23 mouse cellular contexts compared by ENCODE assay signal in genomic region chr12:80213810-80214209, GRCm38 (mm10). TPM values are rescaled to one million over a fixed set of nuclear protein-coding genes. Genes with fewer than 3 reads are reported as not detected.
DNase-seq lines count a peak whose midpoint lies in the region; ATAC-seq and TF ChIP-seq lines count a peak whose summit lies in the region.
"Had no signal": no experiment of that assay in that cellular context is flagged by ENCODE, and none has a peak within 500 bp of the region (broad histone marks: within the 10 kb centered on the region; RNA-seq: fewer than 3 reads in every experiment).

No protein-coding gene starts in this region.

- no peak overlapping the region for H3K4me3 ChIP-seq in heart, embryonic 11.5 days (ENCODE audit: low read depth, low read length)
- no peak overlapping the region for H3K4me3 ChIP-seq in spleen, adult 2 months (ENCODE audit: extremely low read depth, insufficient read depth, insufficient read length)
- no peak overlapping the region for H3K4me3 ChIP-seq in embryonic fibroblast, embryonic 13.5 days (ENCODE audit: insufficient read depth, low read length)
- H3K4me3 ChIP-seq: forebrain, embryonic 15.5 days; hindbrain, embryonic 12.5 days; limb, embryonic 12.5 days; liver, embryonic 12.5 days; midbrain, embryonic 10.5 days had no signal

- no peak for TF ChIP-seq POLR2A in spleen, adult 2 months (IDR thresholded peaks at IDR 0.05; ENCODE audit: low read depth, low read length)
- no peak for TF ChIP-seq POLR2A in embryonic fibroblast, embryonic 13.5 days (IDR thresholded peaks at IDR 0.05; ENCODE audit: low read depth, low read length)

- H3K9ac ChIP-seq in heart, embryonic 11.5 days (ENCODE audit: low read depth, low read length) = no peak overlapping the region; the same call in 1 of the 2 replicates
- H3K9ac ChIP-seq: forebrain, embryonic 15.5 days; hindbrain, embryonic 12.5 days; limb, embryonic 12.5 days; liver, embryonic 12.5 days; lung, embryonic 14.5 days had no signal

- no peaks in the 10 kb centered on the region for H3K36me3 ChIP-seq in heart, embryonic 11.5 days (ENCODE audit: control insufficient read depth, insufficient read depth, low read length)
- H3K36me3 ChIP-seq in spleen, adult 2 months (ENCODE audit: control insufficient read depth, insufficient read depth, low read length) = no peaks in the 10 kb centered on the region
- H3K36me3 ChIP-seq: forebrain, embryonic 15.5 days; G1E; hindbrain, embryonic 12.5 days had no signal

- no peak for ATAC-seq in heart, embryonic 11.5 days (replicated peaks; ENCODE audit: insufficient number of reproducible peaks, low FRiP score, low TSS enrichment)
- no peak for ATAC-seq in erythroid progenitor cell, adult 5-6 weeks (replicated peaks; ENCODE audit: low FRiP score, poor library complexity, severe bottlenecking)
- ATAC-seq: forebrain, embryonic 15.5 days; intestine, postnatal 0 days; liver, embryonic 12.5 days; midbrain, embryonic 16.5 days had no signal

- WGBS in heart, embryonic 11.5 days (ENCODE audit: insufficient replicate concordance) = 49% methylated on average over 8 of the region's 8 CpGs
- WGBS in spleen, adult 2 months = 75% methylated on average over 8 of the region's 8 CpGs

- no peaks in the 10 kb centered on the region for H3K27me3 ChIP-seq in heart, embryonic 11.5 days (ENCODE audit: control insufficient read depth, insufficient read depth, low read length)
- H3K27me3 ChIP-seq in spleen, adult 2 months (ENCODE audit: control insufficient read depth, insufficient read depth, low read length) = no peaks in the 10 kb centered on the region
- H3K27me3 ChIP-seq: forebrain, embryonic 15.5 days; hindbrain, embryonic 12.5 days; limb, embryonic 12.5 days; liver, embryonic 12.5 days had no signal

- TF ChIP-seq CTCF in spleen, adult 2 months (IDR thresholded peaks at IDR 0.05; ENCODE audit: extremely low read depth, insufficient read depth, insufficient read length, insufficient replicate concordance) = no peak
- no peak for TF ChIP-seq CTCF in embryonic fibroblast, embryonic 13.5 days (IDR thresholded peaks at IDR 0.05; ENCODE audit: borderline replicate concordance, insufficient read depth, low read length)

- no peak overlapping the region for H3K4me2 ChIP-seq in heart, embryonic 11.5 days
- H3K4me2 ChIP-seq: forebrain, embryonic 15.5 days; hindbrain, embryonic 12.5 days; limb, embryonic 12.5 days; liver, embryonic 12.5 days; lung, embryonic 14.5 days had no signal

- no peak for DNase-seq in heart, adult 9 months (ENCODE audit: low spot score in 2 of 2)
- no peak for DNase-seq in spleen, adult 2 months (ENCODE audit: low read depth in 1 of 2, low spot score in 2 of 2)
- DNase-seq in spleen, adult 18-20 months = no peak
- DNase-seq in urinary bladder, adult 18-20 months (ENCODE audit: low spot score in 2 of 2) = no peak
- DNase-seq: adrenal gland, adult 2 months; cerebellum, adult 18-20 months; cerebellum, postnatal 14 days; gastrocnemius, postnatal 10 days; kidney, postnatal 36 days; layer of hippocampus, postnatal 36 days; lung, embryonic 14.5 days; lung, postnatal 4 days had no signal

- H3K9me3 ChIP-seq in heart, embryonic 11.5 days (replicated peaks; ENCODE audit: control insufficient read depth, low read length) = no peaks in the 10 kb centered on the region
- H3K9me3 ChIP-seq: forebrain, embryonic 15.5 days; G1E; hindbrain, embryonic 12.5 days; limb, embryonic 12.5 days; liver, embryonic 12.5 days; midbrain, embryonic 10.5 days had no signal

- peaks cover 82% of the 10 kb centered on the region for H3K4me1 ChIP-seq in heart, embryonic 11.5 days (ENCODE audit: control insufficient read depth, insufficient read depth, low read length)
- H3K4me1 ChIP-seq in spleen, adult 2 months (ENCODE audit: control insufficient read depth, insufficient read depth, insufficient read length) = peaks cover 32% of the 10 kb centered on the region
- peaks cover 50% of the 10 kb centered on the region for H3K4me1 ChIP-seq in embryonic fibroblast, embryonic 13.5 days (ENCODE audit: control insufficient read depth, insufficient read depth, low read length)
- H3K4me1 ChIP-seq: forebrain, embryonic 15.5 days had no signal

- peak overlapping the region; percentile 50 for H3K27ac ChIP-seq in heart, embryonic 11.5 days (ENCODE audit: low read depth, low read length)
- H3K27ac ChIP-seq in spleen, adult 2 months (ENCODE audit: insufficient read depth, low read length) = peak overlapping the region; percentile 15; the same call in 1 of the 2 replicates
- peak overlapping the region; percentile 59 for H3K27ac ChIP-seq in embryonic fibroblast, embryonic 13.5 days (ENCODE audit: insufficient read depth, low read length)
- H3K27ac ChIP-seq: forebrain, embryonic 15.5 days; hindbrain, embryonic 12.5 days; limb, embryonic 12.5 days; liver, embryonic 12.5 days; midbrain, embryonic 10.5 days had no signal

RNA-seq across cellular contexts. Expression of gene Actn1, which starts 46.4 kb away (rescaled TPM):
- 53.2 and 54.1 TPM in 2 replicates for polyA plus RNA-seq in heart, embryonic 11.5 days (2014; fragmentation: Nextera tagmentation; extraction: Ambion mirVana)
- polyA plus RNA-seq in spleen, adult 2 months (2012; rRNA removed) = 81.7 and 84.7 TPM in 2 replicates
- polyA plus RNA-seq in embryonic fibroblast, embryonic 13.5 days (2011; ENCODE audit: insufficient read length, low read depth, missing spikeins) = 488 and 794 TPM in 2 replicates
- total RNA-seq in erythroid progenitor cell, adult 5-6 weeks (2015; ENCODE audit: low replicate concordance) = 16.2 and 21.4 TPM in 2 replicates
- 10.8 and 13.0 TPM in 2 replicates for total RNA-seq in erythroid progenitor cell, adult 5-6 weeks (2017; ENCODE audit: low replicate concordance)
